Mouse (Mus musculus): Measurements from ENCODE around the gene Mtmr12.

The Mtmr12 gene

DNA sequence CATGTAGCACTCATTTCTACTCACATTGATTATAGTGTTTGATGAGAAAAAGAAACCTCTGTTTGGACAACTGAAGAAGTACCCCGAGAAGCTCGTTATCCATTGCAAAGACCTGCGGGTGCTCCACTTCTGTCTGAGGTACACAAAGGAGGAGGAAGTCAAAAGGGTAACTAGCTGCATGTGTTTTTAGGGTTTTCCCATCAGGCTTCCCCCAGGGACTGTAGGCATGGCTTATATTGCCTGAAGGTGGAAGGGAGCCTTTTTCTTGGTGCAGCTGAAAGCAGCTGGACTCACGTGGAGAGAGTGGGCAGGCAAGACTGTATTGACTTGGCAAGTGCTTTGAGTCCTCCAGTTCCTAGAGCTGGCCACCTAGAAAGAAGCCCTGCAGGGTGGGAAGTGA, 31.2 kb downstream of the Mtmr12 start:
- DNase-seq (ENCODE audit: low read depth), result no peak

DNA sequence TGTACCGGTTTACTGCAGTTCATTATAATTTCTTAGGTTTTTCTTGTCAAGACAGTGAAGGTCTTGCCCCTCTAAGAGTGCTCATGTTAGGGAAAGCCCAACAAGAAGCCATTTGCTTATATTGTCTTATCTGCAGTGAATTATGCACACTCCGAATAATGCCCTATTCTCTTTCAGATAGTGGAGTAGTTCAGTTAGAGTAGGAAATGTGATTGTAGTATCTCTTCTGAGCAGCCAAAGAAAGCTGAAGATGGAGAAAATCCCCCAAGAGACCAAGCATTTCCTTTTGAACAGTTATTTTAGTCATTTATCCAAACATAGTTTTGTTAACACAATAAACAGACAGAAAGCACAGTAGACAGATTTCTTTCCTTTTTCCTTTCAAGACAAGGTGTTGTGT, 32.1 kb downstream of the Mtmr12 start:
- no peak for DNase-seq (ENCODE audit: low read depth)

DNA sequence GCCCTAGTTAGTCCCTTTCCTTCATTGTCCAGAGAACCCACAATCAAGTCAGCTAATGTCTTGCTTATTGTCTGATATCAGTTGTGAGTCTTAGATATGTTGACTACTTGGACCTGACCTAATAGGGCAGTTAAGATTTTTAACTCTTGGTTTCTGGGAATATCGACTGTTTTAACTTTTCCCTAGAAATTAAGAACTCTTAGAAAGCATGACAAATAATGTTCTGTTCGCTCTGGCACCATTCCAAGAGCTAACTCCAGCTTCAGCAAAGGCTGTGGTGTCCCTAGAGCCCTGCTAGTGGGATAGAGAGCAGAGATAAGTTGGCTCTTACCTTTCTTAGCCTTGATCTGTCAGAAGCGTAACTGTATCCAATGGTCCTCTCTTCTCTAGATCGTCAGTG, 32.7 kb downstream of the Mtmr12 start:
- DNase-seq (ENCODE audit: low read depth), result no peak

DNA sequence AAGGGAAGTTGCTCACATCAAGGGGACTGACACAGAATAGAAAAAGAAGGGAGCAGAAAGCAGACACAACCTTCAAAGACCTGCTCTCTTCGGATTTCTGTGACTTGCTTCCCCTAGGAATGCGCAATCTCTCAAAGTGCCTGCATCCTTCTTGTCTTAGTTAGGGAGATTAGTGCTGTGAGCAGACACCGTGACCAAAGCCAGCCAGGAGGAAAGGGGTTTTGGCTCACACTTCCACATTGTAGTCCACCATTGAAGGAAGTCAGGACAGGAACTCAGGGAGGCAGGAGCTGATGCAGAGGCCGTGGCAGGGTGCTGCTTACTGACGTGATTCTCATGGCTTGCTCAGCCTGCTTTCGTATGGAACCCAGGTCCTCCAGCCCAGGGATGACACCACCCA, 33.5 kb downstream of the Mtmr12 start:
- no peak for DNase-seq (ENCODE audit: low read depth)

DNA sequence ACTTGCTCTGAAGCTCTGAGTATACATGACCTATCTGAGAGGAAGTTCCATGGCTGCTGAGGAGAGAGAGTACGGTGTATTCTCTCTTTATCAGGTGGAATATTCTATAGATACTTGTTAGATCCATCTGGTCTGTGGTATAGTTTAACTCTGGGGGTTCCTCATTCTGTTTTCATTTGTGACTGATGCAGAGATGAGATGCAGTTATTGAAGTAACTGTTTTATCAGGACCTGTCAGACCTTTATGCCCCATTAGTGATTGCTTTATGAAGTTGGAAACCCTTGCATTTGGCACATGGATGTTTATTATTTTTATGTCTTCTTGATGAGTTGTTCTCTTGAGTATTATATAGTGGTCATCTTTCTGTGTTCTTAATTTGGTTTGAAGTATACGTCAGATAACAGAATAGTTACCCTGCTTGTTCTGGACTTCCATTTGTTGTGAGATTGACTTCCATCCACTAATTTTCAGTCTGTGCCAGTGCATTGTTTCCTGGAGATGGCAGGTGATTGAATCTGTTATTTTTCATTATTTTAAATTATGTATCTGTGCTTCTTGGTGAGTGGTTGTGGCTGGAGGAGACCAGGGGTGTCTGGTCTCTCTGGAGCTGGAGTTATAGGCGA, 36.0 kb downstream of the Mtmr12 start:
- no peak for DNase-seq (ENCODE audit: low read depth)

DNA sequence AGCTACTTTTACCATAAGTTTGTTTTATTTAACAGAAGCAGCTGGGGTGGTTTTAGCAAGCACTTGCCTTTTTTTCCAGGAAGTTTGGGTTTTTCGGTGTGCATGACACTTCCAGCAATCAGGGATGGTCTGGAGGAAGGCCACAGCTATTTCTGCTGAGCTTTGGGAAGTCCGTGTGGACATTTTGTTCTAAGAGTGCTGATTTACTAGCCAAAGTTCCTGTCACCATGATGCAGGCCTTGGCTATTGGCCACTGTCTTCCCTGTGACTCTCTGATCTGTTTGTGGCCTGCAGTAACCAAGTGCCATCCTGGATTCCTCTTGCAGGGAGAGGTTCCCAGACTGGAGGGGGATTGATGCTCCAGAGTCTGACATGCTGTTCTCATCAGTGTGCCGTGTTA, 39.0 kb downstream of the Mtmr12 start:
- DNase-seq (ENCODE audit: low read depth), result no peak

DNA sequence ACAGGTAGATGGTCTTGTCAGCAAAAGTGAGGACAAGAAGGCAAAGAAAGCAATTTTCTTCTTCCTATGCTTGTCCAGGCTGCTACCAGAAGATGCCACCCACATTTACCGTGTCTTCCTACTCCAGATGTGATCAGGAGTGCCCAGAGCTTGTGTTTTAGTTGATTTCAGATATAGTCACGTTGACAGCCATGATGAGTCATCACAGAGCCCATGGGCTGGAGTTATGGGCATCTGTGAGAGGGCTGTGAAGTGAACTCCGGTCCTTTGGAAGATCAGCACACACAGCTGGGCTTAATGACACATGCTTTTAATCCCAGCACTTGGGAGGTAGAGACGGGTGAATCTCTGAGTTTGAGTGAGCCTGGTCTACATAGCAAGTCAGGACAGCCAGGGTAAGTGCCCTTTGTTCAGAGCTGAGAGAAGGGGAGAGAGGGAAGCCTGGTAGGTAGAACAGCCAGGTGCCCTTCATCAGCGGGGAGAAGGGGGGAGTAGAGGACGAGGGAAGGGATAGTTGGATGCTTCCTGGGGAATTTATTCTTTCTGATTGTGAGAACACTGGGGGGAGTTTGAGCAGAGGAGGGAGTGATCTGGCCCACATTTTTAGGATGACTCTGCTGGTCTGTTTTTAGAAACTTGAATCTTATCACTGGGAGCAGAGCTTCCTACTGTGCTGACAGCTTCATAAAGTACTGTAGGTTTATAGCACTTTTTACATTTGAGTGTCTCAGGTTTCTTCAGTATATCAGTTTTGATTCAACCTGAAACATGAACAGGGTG, 40.9 kb downstream of the Mtmr12 start:
- no peak for DNase-seq (ENCODE audit: low read depth)

DNA sequence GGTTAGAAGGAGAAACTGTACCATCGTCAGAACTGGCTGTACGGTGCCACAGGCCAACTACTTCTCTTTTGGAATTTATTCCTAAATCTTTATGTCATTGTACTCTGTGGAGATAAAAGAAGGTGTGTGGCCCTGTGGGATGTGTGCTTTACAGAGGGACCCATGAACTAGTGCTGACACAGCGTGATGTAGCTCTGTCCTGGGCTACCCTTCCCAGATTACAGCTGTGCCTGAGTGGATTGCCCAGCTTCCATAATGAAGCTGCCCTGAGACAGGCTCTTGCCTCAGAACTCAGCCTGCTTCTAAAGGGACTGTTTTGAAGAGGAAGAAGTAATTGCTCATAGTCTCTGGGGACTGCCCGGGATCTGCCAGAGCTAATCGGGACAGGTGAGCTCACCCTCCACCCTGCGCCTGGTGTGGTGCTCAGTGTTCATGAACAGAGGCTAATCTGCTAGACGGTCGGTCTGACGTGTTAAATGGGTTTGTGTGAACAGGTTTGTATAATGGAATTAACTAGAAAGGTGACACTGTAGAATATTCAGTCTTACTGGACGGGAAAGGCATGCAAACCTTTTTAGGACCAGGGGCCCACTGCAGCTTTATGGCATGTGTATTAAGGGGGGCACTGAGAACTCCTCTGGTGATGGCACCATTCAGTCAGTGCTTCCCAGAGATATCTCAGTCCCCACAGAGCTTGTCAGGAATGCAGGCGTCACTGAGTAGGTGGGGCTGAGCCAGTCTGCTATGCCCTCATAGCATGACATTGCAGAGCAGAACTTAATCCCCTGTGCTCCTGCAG, 41.7 kb downstream of the Mtmr12 start:
- DNase-seq (ENCODE audit: low read depth), result no peak

DNA sequence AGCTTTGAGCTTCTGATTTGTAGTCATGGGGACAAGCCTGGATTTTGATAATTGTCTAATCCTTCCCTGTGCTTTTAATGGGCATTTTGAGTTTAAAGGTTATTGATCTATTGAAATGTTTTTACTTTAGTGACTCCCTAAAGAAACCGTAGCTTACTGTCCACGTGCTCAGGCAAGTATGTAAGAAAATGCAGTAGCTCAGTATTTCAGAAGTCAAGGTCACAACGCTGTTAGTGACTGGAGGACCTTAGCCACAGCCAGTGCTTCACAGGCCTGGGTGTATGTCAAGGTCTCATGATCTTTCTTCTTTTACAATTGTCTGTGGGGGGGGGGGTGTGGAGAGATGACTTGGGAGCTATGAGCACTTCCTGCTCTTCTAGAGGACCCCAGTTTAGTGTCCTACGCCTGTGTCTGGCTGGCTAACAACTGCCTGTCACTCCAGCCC, 42.4 kb downstream of the Mtmr12 start:
- DNase-seq (ENCODE audit: low read depth), result no peak

DNA sequence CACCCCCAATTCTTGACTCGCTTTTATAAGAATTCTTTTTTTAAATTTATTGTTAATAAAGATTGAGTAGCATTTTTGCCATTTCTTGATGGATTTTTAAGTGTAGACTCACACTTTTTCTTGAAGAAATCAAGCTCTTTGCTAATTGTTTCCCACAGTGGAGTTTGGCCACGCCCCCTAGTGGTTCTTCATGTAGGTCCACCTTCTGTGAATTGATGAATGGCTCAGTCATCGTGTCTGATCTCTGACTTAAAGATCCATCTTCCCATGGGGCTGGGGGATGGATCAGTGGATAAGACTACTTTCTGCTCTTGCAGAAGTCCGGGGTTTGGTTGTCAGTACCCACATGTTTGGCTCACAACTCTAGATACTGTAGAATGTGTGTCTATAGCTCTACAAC, 43.5 kb downstream of the Mtmr12 start:
- DNase-seq (ENCODE audit: low read depth), result no peak

DNA sequence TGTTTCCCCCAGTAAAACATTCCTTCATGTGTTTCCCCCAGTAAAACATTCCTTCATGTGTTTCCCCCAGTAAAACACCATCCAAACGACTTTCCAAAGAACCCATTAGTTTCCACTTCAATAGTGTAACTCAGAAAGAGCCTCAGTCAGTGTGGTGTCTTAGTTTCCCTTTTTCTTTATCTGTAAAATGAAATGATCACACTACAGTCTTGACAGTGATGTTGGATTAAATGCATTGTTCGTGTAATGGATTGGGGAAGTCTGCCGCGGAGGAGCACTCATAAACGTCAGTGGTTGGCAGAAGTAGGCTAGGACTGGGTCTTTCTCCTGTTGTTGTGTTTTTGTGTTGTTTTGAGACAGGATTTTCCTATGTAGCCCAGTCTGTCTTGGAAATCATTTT, 45.5 kb downstream of the Mtmr12 start:
- DNase-seq (ENCODE audit: low read depth), result no peak

DNA sequence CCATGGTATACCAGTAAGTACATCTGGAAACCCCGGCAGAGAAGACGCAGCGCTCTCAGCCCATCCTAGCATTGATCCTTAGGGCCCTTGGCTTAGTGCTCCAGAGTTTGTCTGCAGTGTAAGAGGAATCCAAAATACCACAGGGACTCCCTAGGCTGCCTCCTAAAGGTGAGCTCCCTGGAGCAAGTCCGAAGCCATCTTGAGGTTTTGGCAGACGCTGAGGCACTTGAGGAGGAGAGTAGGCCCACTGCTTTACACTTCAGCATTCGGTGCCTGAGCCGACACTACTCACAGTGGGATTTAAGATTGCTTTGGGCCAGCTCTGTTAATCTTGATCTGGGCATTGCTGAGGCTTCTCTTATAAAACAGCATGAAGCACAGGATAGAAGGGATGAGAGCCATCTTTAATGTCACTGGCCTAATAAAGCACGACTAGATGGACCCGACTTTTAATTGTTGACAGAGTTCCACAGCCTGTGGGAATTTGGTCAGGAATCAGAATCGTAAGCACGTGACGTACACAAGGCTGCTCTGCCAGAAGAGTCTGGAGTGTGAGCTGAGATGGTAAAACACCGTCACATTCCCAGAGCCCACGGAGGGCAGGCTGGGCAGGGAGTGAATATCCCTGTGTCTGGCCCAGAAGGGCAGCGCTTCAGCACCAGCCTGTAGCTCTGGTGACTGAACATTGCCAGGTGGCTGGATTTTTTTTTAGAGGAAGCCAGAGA, 46.8 kb downstream of the Mtmr12 start:
- DNase-seq (ENCODE audit: low read depth), result peak; percentile 67

DNA sequence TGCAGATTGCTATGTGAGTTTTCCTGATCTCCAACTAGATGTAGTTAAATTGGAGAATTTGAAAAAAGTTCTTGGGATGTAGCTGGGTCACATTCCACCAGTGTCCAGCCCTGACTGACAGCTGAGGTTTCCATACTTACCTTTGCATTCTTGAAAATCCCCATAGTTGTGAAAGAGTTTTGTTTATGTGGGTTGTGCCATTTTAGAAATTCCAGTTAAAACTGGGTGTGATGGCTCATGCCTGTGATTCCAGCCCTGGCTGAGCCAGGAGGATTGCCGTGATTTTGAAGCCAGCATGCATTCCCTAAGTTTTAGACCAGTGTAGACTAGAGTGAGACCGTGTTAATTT, 47.3 kb downstream of the Mtmr12 start:
- DNase-seq (ENCODE audit: low read depth), result no peak

DNA sequence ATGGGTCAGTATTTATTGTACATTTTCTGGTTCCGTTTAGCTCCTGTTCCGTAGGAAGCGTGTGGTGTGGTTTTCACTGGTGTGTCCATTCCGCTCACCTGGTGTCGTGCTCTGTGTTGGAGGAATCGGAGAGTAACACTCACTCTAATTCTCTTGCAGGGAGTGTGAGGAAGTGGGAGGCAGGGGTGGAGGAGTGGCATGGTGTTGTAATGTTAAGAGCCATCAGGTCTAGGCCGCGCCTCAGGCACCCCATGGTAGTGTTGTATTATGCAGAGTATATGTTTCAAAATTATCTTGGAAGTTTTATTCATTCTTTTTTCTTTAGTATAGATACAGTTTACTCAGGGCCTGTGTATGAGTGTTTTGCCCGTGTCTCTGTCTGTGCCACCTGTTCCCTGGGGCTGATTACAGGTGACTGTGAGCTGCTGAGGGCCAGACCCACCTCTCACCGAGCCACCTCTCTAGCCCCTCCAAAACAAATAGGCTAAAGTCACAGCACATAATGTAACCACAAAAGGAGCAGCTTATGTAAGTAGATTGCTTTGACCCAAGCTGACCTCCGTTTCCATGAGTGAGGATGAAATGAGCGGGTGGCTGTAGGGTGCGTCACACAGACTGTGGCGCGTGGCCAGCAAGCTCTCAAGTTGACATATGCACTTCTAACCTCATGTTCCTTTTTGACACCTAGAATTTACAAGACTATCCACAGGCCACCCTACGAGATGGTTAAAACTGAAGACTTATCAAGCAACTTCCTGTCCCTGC, 53.1 kb downstream of the Mtmr12 start:
- no peak for DNase-seq (ENCODE audit: low read depth)

DNA sequence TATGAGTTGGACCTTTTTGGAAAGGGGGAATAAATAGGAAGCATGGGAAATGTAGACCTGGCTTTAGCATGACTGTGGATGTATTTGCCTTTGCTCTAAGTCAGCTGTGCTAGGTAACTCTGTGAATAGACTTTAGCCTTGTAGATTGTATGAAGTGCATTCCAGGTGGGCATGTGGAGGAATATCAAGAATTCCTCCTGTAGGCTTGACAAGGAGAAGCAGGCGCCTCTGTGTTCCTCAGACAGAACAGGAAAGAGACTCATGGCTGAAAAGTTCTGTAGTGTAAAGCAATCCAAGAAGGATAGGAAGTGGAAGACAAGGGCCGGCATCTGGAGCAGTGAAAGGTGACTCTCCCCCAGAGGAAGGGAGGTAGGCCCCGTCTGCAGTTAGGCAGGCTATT, 58.2 kb downstream of the Mtmr12 start:
- DNase-seq (ENCODE audit: low read depth), result no peak

DNA sequence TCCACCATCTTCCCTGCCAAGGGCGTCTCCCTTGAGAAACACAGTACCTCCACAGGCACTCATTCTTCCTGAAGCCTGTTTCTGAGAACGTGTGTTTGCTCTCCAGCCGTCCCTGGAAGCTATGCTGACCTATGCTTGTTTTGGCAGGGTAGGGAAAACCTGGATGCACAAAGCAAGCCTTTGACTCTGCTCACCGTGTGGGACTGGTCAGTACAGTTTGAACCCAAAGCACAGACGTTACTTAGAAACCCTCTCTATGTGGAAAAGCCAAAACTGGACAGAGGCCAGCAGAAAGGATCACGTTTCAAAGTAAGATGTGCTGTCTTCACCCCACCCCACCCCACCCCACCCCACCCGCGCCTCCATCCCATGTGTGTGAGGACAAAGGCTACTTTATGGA, 61.6 kb downstream of the Mtmr12 start:
- DNase-seq (ENCODE audit: low read depth), result peak; percentile 91

DNA sequence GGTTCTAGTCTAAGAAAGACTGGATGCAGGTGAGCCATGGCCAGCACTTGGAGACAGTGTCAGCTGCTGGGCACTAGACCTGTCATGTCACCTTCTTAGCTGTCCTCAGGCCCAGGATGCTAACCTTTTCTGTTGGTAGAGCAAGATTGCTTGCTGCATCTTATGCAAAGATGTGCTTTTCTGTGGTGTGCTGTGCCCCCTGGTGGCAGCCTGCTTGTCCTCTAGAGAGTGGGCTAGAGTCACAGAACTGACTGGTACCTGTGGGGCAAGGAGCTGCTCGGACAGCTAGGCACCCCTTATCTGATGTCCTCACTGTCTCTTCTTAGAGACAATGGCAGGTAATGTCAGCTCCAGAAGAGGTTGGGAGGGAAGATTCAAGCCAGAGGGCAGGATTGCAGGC, 63.2 kb downstream of the Mtmr12 start:
- peak; percentile 37 for DNase-seq (ENCODE audit: low read depth)

DNA sequence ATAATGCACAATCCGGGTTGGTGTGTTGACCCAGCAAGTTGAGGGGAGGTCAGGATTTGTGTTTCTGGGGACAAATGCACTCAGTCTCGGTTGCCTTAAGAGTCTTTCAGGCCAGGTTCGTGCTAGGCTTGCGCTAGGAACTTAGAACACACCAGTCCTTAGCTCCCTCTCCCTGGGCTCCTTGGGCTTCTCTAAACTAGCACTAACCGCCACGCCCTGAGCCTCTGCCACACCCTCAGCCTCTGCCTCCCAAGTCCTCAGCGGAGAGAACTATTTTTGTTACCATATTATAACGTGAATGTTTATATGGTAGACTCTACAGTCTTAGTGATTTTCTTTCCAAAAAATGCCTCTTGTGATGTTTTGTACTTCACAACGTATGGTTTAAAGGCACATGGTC, 66.5 kb downstream of the Mtmr12 start:
- DNase-seq (ENCODE audit: low read depth), result no peak

DNA sequence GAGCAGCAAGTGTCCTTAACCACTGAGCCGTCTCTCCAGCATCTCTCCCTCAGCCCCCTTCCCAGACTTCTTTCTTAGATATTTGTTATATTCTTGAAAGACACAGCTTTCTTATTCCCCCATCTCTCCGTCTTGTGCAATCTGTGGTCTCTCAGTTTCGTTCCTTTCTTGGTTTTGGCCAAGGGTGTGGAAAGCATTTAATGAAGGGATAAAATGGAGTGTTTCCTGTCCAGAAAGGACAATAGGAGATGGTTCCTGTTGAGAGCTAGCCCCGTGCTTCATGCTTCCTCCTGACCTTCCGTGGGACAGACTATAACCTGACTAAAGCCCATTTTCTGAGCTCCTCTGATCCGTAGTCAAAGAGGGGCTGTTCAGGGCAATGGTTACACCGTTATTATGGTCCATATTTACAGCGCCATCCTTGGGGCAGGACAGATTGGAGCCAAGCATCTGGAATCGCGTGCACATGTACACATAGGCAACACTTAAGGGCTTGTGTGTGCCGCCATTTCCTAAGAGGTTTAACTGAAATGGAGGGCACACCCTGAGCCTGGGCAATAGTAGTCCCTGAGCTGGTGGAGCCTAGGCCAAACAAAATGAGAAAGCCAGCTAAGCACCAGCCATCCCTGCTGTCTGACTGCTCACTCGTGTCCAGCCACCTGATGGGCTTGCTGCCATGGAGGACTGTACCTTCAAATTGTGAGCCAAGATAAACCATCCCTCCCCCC, 68.7 kb downstream of the Mtmr12 start:
- DNase-seq (ENCODE audit: low read depth), result no peak

DNA sequence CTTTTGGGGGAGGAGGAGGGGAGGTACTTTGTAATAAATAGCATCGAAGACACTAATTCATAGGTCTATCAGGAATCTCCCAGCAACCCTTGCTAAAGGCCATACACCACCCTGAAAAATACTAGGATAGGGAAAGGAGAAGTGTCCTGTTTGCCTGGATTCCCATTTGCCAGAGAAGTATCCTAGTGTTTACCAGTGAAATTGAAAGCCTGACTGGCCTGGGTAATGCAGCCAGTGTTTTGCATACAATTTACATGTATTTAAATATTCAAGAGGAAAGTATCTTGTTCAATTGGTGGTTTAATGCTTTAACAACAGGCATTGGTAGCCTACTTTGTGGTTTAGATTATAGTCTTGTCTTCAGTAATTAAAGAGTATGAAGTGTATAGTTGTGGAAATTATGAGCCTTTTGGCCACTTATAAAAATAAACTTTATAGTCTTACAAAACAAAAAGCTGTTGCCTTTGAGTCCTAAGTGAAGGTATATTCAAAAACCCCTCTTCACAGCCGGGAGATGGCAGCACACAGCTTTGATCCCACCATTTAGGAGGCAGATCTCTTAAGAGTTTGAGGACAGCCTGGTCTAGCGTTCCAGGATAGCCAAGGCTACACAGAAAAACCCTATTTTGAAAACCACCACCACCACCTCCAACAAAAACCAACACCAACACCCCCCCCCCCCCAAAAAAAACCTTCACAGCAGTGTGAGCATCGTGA, 69.4 kb downstream of the Mtmr12 start:
- no peak for DNase-seq (ENCODE audit: low read depth)
